ENCODE assay signal across 9 mouse cellular contexts in genomic region chr14:60513560-60513959, GRCm38 (mm10).
DNase-seq lines count a peak whose midpoint lies in the region; ATAC-seq and TF ChIP-seq lines count a peak whose summit lies in the region.
"Had no signal": no experiment of that assay in that cellular context is flagged by ENCODE, and none has a peak within 500 bp of the region (broad histone marks: within the 10 kb centered on the region; RNA-seq: fewer than 3 reads in every experiment).

No protein-coding gene starts in this region.

- peak; percentile 42 to 87 (median 54); a peak in 5 of 6 replicates for TF ChIP-seq CTCF in MEL (IDR thresholded peaks at IDR 0.05 in 2 of 3, conservative IDR thresholded peaks at IDR 0.05 in 1 of 3; ENCODE audit: control insufficient read depth in 1 of 3, insufficient read depth in 1 of 3, low read depth in 2 of 3, low read length in 3 of 3, poor library complexity in 1 of 3, severe bottlenecking in 1 of 3)

- H3K4me1 ChIP-seq in hindbrain, embryonic 11.5 days (replicated peaks; ENCODE audit: control insufficient read depth, insufficient read depth, low read length), result no peaks in the 10 kb centered on the region
- no peaks in the 10 kb centered on the region for H3K4me1 ChIP-seq in hindbrain, embryonic 12.5 days
- no peaks in the 10 kb centered on the region for H3K4me1 ChIP-seq in MEL (ENCODE audit: control insufficient read depth in 1 of 2, insufficient read depth in 2 of 2, low read length in 2 of 2)
- H3K4me1 ChIP-seq in forebrain, embryonic 14.5 days (ENCODE audit: control insufficient read depth, insufficient read depth, low read length), result no peaks in the 10 kb centered on the region
- H3K4me1 ChIP-seq: neural tube, embryonic 12.5 days had no signal

- H3K4me2 ChIP-seq in hindbrain, embryonic 11.5 days (replicated peaks; ENCODE audit: low read depth, low read length), result no peak overlapping the region
- no peak overlapping the region for H3K4me2 ChIP-seq in hindbrain, embryonic 12.5 days (replicated peaks)
- H3K4me2 ChIP-seq in forebrain, embryonic 14.5 days (ENCODE audit: low read length), result no peak overlapping the region
- H3K4me2 ChIP-seq: neural tube, embryonic 12.5 days had no signal

- no peak overlapping the region for H3K27ac ChIP-seq in hindbrain, embryonic 11.5 days (ENCODE audit: low read depth, low read length)
- no peak overlapping the region for H3K27ac ChIP-seq in hindbrain, embryonic 12.5 days
- H3K27ac ChIP-seq in MEL (ENCODE audit: control insufficient read depth, low read depth, low read length), result no peak overlapping the region
- no peak overlapping the region for H3K27ac ChIP-seq in forebrain, embryonic 14.5 days (ENCODE audit: low read depth, low read length)
- H3K27ac ChIP-seq: neural tube, embryonic 12.5 days had no signal

- H3K4me3 ChIP-seq in hindbrain, embryonic 11.5 days (ENCODE audit: low read depth, low read length), result no peak overlapping the region
- no peak overlapping the region for H3K4me3 ChIP-seq in hindbrain, embryonic 12.5 days
- no peak overlapping the region for H3K4me3 ChIP-seq in MEL (ENCODE audit: control insufficient read depth in 1 of 2, insufficient read depth in 1 of 2, low read depth in 2 of 2, low read length in 2 of 2)
- H3K4me3 ChIP-seq in forebrain, embryonic 14.5 days (ENCODE audit: low read depth, low read length), result no peak overlapping the region
- H3K4me3 ChIP-seq: neural tube, embryonic 12.5 days had no signal

- H3K9me3 ChIP-seq in hindbrain, embryonic 11.5 days (ENCODE audit: control insufficient read depth, low read length), result no peaks in the 10 kb centered on the region
- H3K9me3 ChIP-seq in hindbrain, embryonic 12.5 days (replicated peaks), result no peaks in the 10 kb centered on the region
- no peaks in the 10 kb centered on the region for H3K9me3 ChIP-seq in MEL (replicated peaks; ENCODE audit: insufficient read depth, low read length)
- H3K9me3 ChIP-seq in forebrain, embryonic 14.5 days (replicated peaks; ENCODE audit: control insufficient read depth, low read length), result no peaks in the 10 kb centered on the region
- H3K9me3 ChIP-seq: neural tube, embryonic 12.5 days had no signal

- H3K9ac ChIP-seq in hindbrain, embryonic 11.5 days (ENCODE audit: low read depth, low read length), result no peak overlapping the region
- no peak overlapping the region for H3K9ac ChIP-seq in hindbrain, embryonic 12.5 days
- H3K9ac ChIP-seq in MEL (ENCODE audit: control insufficient read depth, low read depth, low read length, poor library complexity, severe bottlenecking), result no peak overlapping the region
- H3K9ac ChIP-seq in forebrain, embryonic 14.5 days (ENCODE audit: low read length), result no peak overlapping the region
- H3K9ac ChIP-seq: neural tube, embryonic 12.5 days had no signal

- no peak for ATAC-seq in hindbrain, embryonic 11.5 days (ENCODE audit: low FRiP score)
- no peak for ATAC-seq in hindbrain, embryonic 12.5 days (ENCODE audit: low FRiP score)
- ATAC-seq in forebrain, embryonic 14.5 days, result 0 out of 2 replicates have a peak, but pooled peaks have one; percentile 26

- no peak for TF ChIP-seq POLR2A in MEL (IDR thresholded peaks at IDR 0.05; ENCODE audit: control insufficient read depth in 1 of 2, insufficient read depth in 1 of 2, low read depth in 1 of 2, low read length in 2 of 2, poor library complexity in 1 of 2)

- TF ChIP-seq RAD21 in MEL (IDR thresholded peaks at IDR 0.05; ENCODE audit: low read depth, low read length), result peak; percentile 85

- H3K27me3 ChIP-seq in hindbrain, embryonic 11.5 days (ENCODE audit: control insufficient read depth, insufficient read depth, low read length), result no peaks in the 10 kb centered on the region
- H3K27me3 ChIP-seq in hindbrain, embryonic 12.5 days, result no peaks in the 10 kb centered on the region
- H3K27me3 ChIP-seq in MEL (ENCODE audit: control insufficient read depth in 1 of 2, insufficient read depth in 2 of 2, low read length in 2 of 2), result no peaks in the 10 kb centered on the region; a peak in 2 of 4 replicates
- no peaks in the 10 kb centered on the region for H3K27me3 ChIP-seq in forebrain, embryonic 14.5 days (replicated peaks; ENCODE audit: control insufficient read depth, insufficient read depth, low read length)
- H3K27me3 ChIP-seq: neural tube, embryonic 12.5 days had no signal

- H3K36me3 ChIP-seq in hindbrain, embryonic 11.5 days (ENCODE audit: control insufficient read depth, insufficient read depth, low read length), result no peaks in the 10 kb centered on the region
- H3K36me3 ChIP-seq in hindbrain, embryonic 12.5 days, result no peaks in the 10 kb centered on the region
- H3K36me3 ChIP-seq in MEL (ENCODE audit: control insufficient read depth in 1 of 2, insufficient read depth in 2 of 2, low read length in 2 of 2), result no peaks in the 10 kb centered on the region
- no peaks in the 10 kb centered on the region for H3K36me3 ChIP-seq in forebrain, embryonic 14.5 days (ENCODE audit: control insufficient read depth, insufficient read depth, low read length)
- H3K36me3 ChIP-seq: neural tube, embryonic 12.5 days had no signal

- DNase-seq in hindbrain, embryonic 11.5 days (ENCODE audit: low spot score), result peak; percentile 75
- DNase-seq in 416B (ENCODE audit: low read depth) (peak; percentile 58), MEL (ENCODE audit: low read depth, low spot score) (peak; percentile 62)
- DNase-seq in forebrain, embryonic 14.5 days (ENCODE audit: low spot score), result peak; percentile 81
- peak; percentile 69 for DNase-seq in mesoderm, embryonic 11.5 days (ENCODE audit: low read depth, low spot score)
- DNase-seq in spleen, adult 12 weeks (ENCODE audit: low spot score), result no peak
- no peak for DNase-seq in adrenal gland, adult 8-10 months

- no peaks in the 10 kb centered on the region for H3K79me2 ChIP-seq in MEL (ENCODE audit: control insufficient read depth, insufficient read depth, low read length, poor library complexity)

- WGBS in hindbrain, embryonic 11.5 days, result 26% methylated on average over 8 of the region's 8 CpGs
- 29% methylated on average over 8 of the region's 8 CpGs for WGBS in hindbrain, embryonic 12.5 days
- WGBS in forebrain, embryonic 14.5 days, result 28% methylated on average over 8 of the region's 8 CpGs

- no peak for TF ChIP-seq EP300 in MEL (IDR thresholded peaks at IDR 0.05; ENCODE audit: low read depth in 1 of 2, low read length in 2 of 2)

TF ChIP-seq in MEL, 35 proteins besides CTCF, POLR2A, EP300 and RAD21:
- TF ChIP-seq MAFK (IDR thresholded peaks at IDR 0.05; ENCODE audit: borderline replicate concordance, low read depth, low read length) (no peak), ZC3H11A (IDR thresholded peaks at IDR 0.05; ENCODE audit: low read depth, low read length) (peak; percentile 73), SMC3 (IDR thresholded peaks at IDR 0.05; ENCODE audit: low read depth, low read length) (peak; percentile 91)

Comparison
In these comparisons a context has a peak if more than half of its experiments do, and no peak if none do; other contexts are left out.
1. DNase-seq: peak in hindbrain, embryonic 11.5 days (single experiment), 416B (single experiment), MEL (single experiment), forebrain, embryonic 14.5 days (single experiment) and mesoderm, embryonic 11.5 days (single experiment); none in spleen, adult 12 weeks (single experiment) and adrenal gland, adult 8-10 months (single experiment).